Comparison of ENCODE assay signal across 10 mouse cellular contexts in the genomic region with DNA sequence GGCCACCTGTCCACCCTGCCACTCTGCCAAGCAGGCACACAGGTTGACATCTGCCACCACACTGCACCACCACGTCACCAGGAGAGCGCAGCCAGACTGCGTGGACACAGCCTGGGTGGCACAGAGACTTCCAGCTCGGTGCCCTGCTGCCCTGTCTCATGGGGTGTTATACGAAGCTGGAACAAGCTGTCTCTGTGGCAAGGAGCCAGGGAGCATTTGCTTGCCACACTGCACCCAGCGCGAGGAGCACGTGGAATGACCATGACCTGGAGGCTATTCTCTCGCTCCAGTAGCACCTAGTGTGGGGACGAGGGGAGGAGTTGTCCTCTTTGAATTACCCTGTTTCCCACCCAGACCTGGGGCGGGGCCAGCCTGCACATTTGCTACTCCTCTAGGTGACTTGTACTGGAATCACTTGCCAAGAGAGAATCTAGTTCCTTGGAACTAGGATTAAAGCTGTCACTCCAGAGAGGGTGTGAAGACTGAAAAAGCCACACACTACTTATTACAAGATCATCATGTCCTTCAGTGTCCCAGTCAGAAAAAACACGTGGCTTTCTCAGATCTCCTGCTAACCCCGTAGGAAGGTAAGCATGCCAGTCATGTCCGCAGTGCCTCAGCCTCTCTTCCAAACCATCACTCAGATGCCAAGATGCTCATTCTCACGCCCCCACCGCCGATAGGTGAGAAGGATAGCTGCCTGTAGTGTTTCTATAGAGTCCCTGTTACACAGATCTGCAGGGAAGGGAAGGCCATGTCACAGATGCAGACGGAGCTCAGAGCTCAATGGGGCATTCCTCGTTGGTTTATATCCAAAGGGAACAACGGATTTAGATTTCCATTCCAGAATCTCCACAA. TPM values are rescaled to one million over a fixed set of nuclear protein-coding genes. Genes with fewer than 3 reads are reported as not detected.
DNase-seq lines count a peak whose midpoint lies in the region; ATAC-seq lines count a peak whose summit lies in the region.
"Had no signal": no experiment of that assay in that cellular context is flagged by ENCODE, and none has a peak within 500 bp of the region (broad histone marks: within the 10 kb centered on the region; RNA-seq: fewer than 3 reads in every experiment).

No protein-coding gene starts in this region.

- peak; percentile 65; the same call in 1 of the 2 replicates for ATAC-seq in hindbrain, embryonic 14.5 days (ENCODE audit: low FRiP score)
- 0 out of 2 replicates have a peak, but pooled peaks have one; percentile 13 for ATAC-seq in monocyte, adult 5-6 weeks (replicated peaks; ENCODE audit: insufficient number of reproducible peaks, low FRiP score, low TSS enrichment, poor library complexity, severe bottlenecking)

- H3K4me1 ChIP-seq in hindbrain, embryonic 14.5 days (replicated peaks; ENCODE audit: control insufficient read depth, insufficient read depth, low read length) = no peaks in the 10 kb centered on the region

- no peak overlapping the region for H3K27ac ChIP-seq in hindbrain, embryonic 14.5 days

- no peak overlapping the region for H3K4me2 ChIP-seq in hindbrain, embryonic 14.5 days (replicated peaks)

- no peaks in the 10 kb centered on the region for H3K36me3 ChIP-seq in hindbrain, embryonic 14.5 days (replicated peaks; ENCODE audit: control insufficient read depth, insufficient read depth)

- no peaks in the 10 kb centered on the region for H3K9me3 ChIP-seq in hindbrain, embryonic 14.5 days (ENCODE audit: control insufficient read depth, low read length)

- no peak overlapping the region for H3K9ac ChIP-seq in hindbrain, embryonic 14.5 days

- H3K4me3 ChIP-seq in hindbrain, embryonic 14.5 days (replicated peaks; ENCODE audit: low read length) = no peak overlapping the region

- DNase-seq in urinary bladder, postnatal 14 days (ENCODE audit: low spot score) = peak; percentile 22
- DNase-seq in urinary bladder, adult 2 months (ENCODE audit: low spot score) = no peak
- peak; percentile 11 for DNase-seq in fat pad, adult 2 months (ENCODE audit: extremely low read depth, low read depth, low spot score)
- no peak for DNase-seq in hindbrain, embryonic 14.5 days (ENCODE audit: low spot score)
- DNase-seq in layer of hippocampus, adult 8-10 months (ENCODE audit: low spot score in 2 of 2) = peak; percentile 34 to 35
- DNase-seq in spleen, adult 18-20 months = no peak
- DNase-seq in B cell, adult 2 months = no peak

- H3K27me3 ChIP-seq in hindbrain, embryonic 14.5 days (ENCODE audit: control insufficient read depth, insufficient read depth, low read length) = no peaks in the 10 kb centered on the region

- WGBS in hindbrain, embryonic 14.5 days = 67% methylated on average over 20 of the region's 20 CpGs

RNA-seq across cellular contexts. Expression of a gene that starts 10.8 kb away (rescaled TPM):
- polyA plus RNA-seq in urinary bladder, adult 2 months (2012; rRNA removed) = 0.19 and 0.33 TPM in 2 replicates
- polyA plus RNA-seq in hindbrain, embryonic 14.5 days (2014; fragmentation: Nextera tagmentation; extraction: Ambion mirVana) = 0.52 and 0.80 TPM in 2 replicates
- 1 to 10 TPM; 2.3 to 4.1 (median 2.6) TPM for total RNA-seq in layer of hippocampus, adult 8-10 months (2022)
- not detected in 3 replicates for total RNA-seq in monocyte, adult 5-6 weeks (2017)
- total RNA-seq: neutrophil, adult 5-6 weeks had no signal

RNA-seq across cellular contexts. Expression of a gene that starts 37.5 kb away (rescaled TPM):
- 55.7 and 56.8 TPM in 2 replicates for polyA plus RNA-seq in urinary bladder, adult 2 months (2012; rRNA removed)
- 116 and 136 TPM in 2 replicates for polyA plus RNA-seq in hindbrain, embryonic 14.5 days (2014; fragmentation: Nextera tagmentation; extraction: Ambion mirVana)
- 10 to 100 TPM; 68.9 to 76.0 (median 69.6) TPM for total RNA-seq in layer of hippocampus, adult 8-10 months (2022)
- total RNA-seq in monocyte, adult 5-6 weeks (2017) = not detected in 3 replicates
- total RNA-seq: neutrophil, adult 5-6 weeks had no signal

RNA-seq across cellular contexts. Expression of a gene that starts 39.2 kb away (rescaled TPM):
- polyA plus RNA-seq in urinary bladder, adult 2 months (2012; rRNA removed) = 2.2 and 2.7 TPM in 2 replicates
- polyA plus RNA-seq in hindbrain, embryonic 14.5 days (2014; fragmentation: Nextera tagmentation; extraction: Ambion mirVana) = 12.6 and 16.2 TPM in 2 replicates
- total RNA-seq in layer of hippocampus, adult 8-10 months (2022) = 10 to 100 TPM; 23.9 to 30.1 (median 28.7) TPM
- total RNA-seq in monocyte, adult 5-6 weeks (2017) = 0.75 to 5.6 TPM (median 3.2 TPM) in 3 replicates

RNA-seq across cellular contexts. Expression of a gene that starts 39.3 kb away (rescaled TPM):
- polyA plus RNA-seq in urinary bladder, adult 2 months (2012; rRNA removed) = 12.1 and 14.4 TPM in 2 replicates
- 77.3 and 89.8 TPM in 2 replicates for polyA plus RNA-seq in hindbrain, embryonic 14.5 days (2014; fragmentation: Nextera tagmentation; extraction: Ambion mirVana)
- total RNA-seq in layer of hippocampus, adult 8-10 months (2022) = 10 to 100 TPM; 29.3 to 35.0 (median 32.1) TPM
- total RNA-seq in monocyte, adult 5-6 weeks (2017) = 14.9 to 18.6 TPM (median 15.7 TPM) in 3 replicates

RNA-seq across cellular contexts. Expression of a gene that starts 53.8 kb away (rescaled TPM):
- not detected in 2 replicates for polyA plus RNA-seq in urinary bladder, adult 2 months (2012; rRNA removed)
- polyA plus RNA-seq in hindbrain, embryonic 14.5 days (2014; fragmentation: Nextera tagmentation; extraction: Ambion mirVana) = 0.27 TPM in 1 of 2 replicates, not detected in the other
- under 1 TPM; 0.20 to 0.54 (median 0.26) TPM for total RNA-seq in layer of hippocampus, adult 8-10 months (2022)
- not detected in 3 replicates for total RNA-seq in monocyte, adult 5-6 weeks (2017)
- total RNA-seq: neutrophil, adult 5-6 weeks had no signal
- polyA plus RNA-seq: gonadal fat pad, adult 2 months had no signal

Comparison
In these comparisons a context has a peak if more than half of its experiments do, and no peak if none do; other contexts are left out.
1. DNase-seq: peak in urinary bladder, postnatal 14 days (single experiment), fat pad, adult 2 months (single experiment) and layer of hippocampus, adult 8-10 months (2 of 2); none in urinary bladder, adult 2 months (single experiment), hindbrain, embryonic 14.5 days (single experiment), spleen, adult 18-20 months (0 of 2) and B cell, adult 2 months (0 of 2).
2. RNA of a gene that starts 37.5 kb away (total RNA-seq): 68.9 to 76.0 TPM in layer of hippocampus, adult 8-10 months; not detected in monocyte, adult 5-6 weeks; every median in the first group is over 10 times any median in the second.